Mouse (Mus musculus) MEL (cell line): ENCODE measurements around the gene Xpnpep2.

Experiments
- CHD2 ChIP-seq: IDR thresholded peaks from 2 replicates; pipeline ENCODE4 v1.6.1; 2011; ENCODE audit warnings: low read length, improper control_type of control experiment
- CTCF ChIP-seq, 3 experiments: IDR thresholded peaks in 2 of 3; conservative IDR thresholded peaks in 1 of 3; 2 replicates each; pipeline ENCODE4 v1.5.1; 2011 to 2012; ENCODE audit warnings: low read length in 3 of 3, low read depth in 2 of 3, mild to moderate bottlenecking in 2 of 3, improper control_type of control experiment in 1 of 3, inconsistent platforms in 1 of 3, mixed read lengths in 1 of 3, moderate library complexity in 1 of 3; ENCODE audit not compliant: control insufficient read depth in 1 of 3, insufficient read depth in 1 of 3, poor library complexity in 1 of 3, severe bottlenecking in 1 of 3
- MAX ChIP-seq: IDR thresholded peaks from 2 replicates; pipeline ENCODE4 v1.6.1; 2011; ENCODE audit warnings: low read length, improper control_type of control experiment
- MEF2A ChIP-seq: IDR thresholded peaks from 2 replicates; pipeline ENCODE4 v1.6.1; 2014; ENCODE audit warnings: low read depth, mild to moderate bottlenecking, inconsistent platforms, low read length, improper control_type of control experiment; ENCODE audit not compliant: poor library complexity, insufficient replicate concordance, severe bottlenecking; ENCODE audit errors: extremely low read depth
- MYB ChIP-seq: IDR thresholded peaks from 2 replicates; pipeline ENCODE4 v1.6.1; 2011; ENCODE audit warnings: mild to moderate bottlenecking, low read depth, low read length, improper control_type of control experiment
- POLR2A ChIP-seq, 2 experiments: IDR thresholded peaks; 2 replicates each; pipeline ENCODE4 v1.6.1; 2011 to 2012; ENCODE audit warnings: low read length in 2 of 2, mild to moderate bottlenecking in 2 of 2, control low read depth in 1 of 2, improper control_type of control experiment in 1 of 2, low read depth in 1 of 2, moderate library complexity in 1 of 2; ENCODE audit not compliant: control insufficient read depth in 1 of 2, insufficient read depth in 1 of 2, poor library complexity in 1 of 2
- RAD21 ChIP-seq: IDR thresholded peaks from 2 replicates; pipeline ENCODE4 v1.6.1; 2011; ENCODE audit warnings: mild to moderate bottlenecking, low read depth, low read length, improper control_type of control experiment
- ZNF384 ChIP-seq: IDR thresholded peaks from 2 replicates; pipeline ENCODE4 v1.6.1; 2012; ENCODE audit warnings: low read depth, mild to moderate bottlenecking, inconsistent platforms, low read length, improper control_type of control experiment

DNA sequence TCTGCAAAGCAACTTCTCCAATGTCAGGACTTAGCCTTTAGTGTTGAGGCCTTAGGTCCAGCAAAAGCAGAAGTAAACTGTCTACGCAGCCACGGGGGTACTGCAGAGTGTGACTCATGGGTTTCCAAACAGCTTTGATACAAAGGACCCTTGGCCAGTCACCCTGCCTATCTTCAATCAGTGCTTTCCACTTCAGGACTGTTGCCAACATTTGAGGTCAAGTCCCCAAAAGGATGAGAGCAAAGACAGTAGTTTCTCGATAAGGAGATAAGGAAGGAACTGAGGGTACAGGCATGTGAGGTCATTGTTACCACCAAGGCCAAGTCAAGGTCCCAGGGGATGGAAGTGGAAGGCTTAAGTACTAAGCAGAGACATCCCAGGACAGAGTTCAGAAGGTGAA lies 2.3 kb upstream of the Xpnpep2 start:
- TF ChIP-seq MAX (no peak), MEF2A (no peak), CHD2 (no peak), POLR2A (IDR thresholded peaks at IDR 0.05; ENCODE audit: control insufficient read depth in 1 of 2, insufficient read depth in 1 of 2, low read depth in 1 of 2, low read length in 2 of 2, poor library complexity in 1 of 2) (no peak), ZNF384 (no peak), MYB (no peak), CTCF (IDR thresholded peaks at IDR 0.05 in 2 of 3, conservative IDR thresholded peaks at IDR 0.05 in 1 of 3; ENCODE audit: control insufficient read depth in 1 of 3, insufficient read depth in 1 of 3, low read depth in 2 of 3, low read length in 3 of 3, poor library complexity in 1 of 3, severe bottlenecking in 1 of 3) (no peak), RAD21 (no peak)
